Mouse (Mus musculus) kidney, embryonic 16.5 days (tissue): Measurements from ENCODE around the gene Trpm8. TPM values are rescaled to one million over a fixed set of nuclear protein-coding genes. Genes with fewer than 3 reads are reported as not detected.

Source experiments
- ATAC-seq: fragments of 200-750 bp; cut with Nextera tagmentation; 2 replicates; pipeline ENCODE4 v1.8.0; 2017; ENCODE audit warnings: moderate TSS enrichment; ENCODE audit not compliant: low FRiP score, low TSS enrichment
- H3K27ac ChIP-seq: fragments of 300-500 bp; sonication (generic); 2 replicates; pipeline ENCODE4 v1.5.1; 2014; ENCODE audit warnings: low read length
- H3K27me3 ChIP-seq: fragments of 300-500 bp; sonication (generic); 2 replicates; pipeline ENCODE4 v1.6.1; 2014; ENCODE audit warnings: low read length, control low read depth, mixed read lengths; ENCODE audit not compliant: insufficient read depth
- H3K36me3 ChIP-seq: fragments of 300-500 bp; sonication (generic); 2 replicates; pipeline ENCODE4 v1.6.1; 2014; ENCODE audit warnings: low read length, control low read depth, mixed read lengths; ENCODE audit not compliant: insufficient read depth
- H3K4me1 ChIP-seq: fragments of 300-500 bp; sonication (generic); 2 replicates; pipeline ENCODE4 v1.6.1; 2014; ENCODE audit warnings: low read length, control low read depth, mixed read lengths; ENCODE audit not compliant: insufficient read depth
- H3K4me2 ChIP-seq: fragments of 300-500 bp; sonication (generic); replicated peaks from 2 replicates; pipeline ENCODE4 v1.6.1; 2014; ENCODE audit warnings: low read depth, low read length
- H3K4me3 ChIP-seq: fragments of 300-500 bp; sonication (generic); 2 replicates; pipeline ENCODE4 v1.5.1; 2014; ENCODE audit warnings: mild to moderate bottlenecking, low read length
- H3K9ac ChIP-seq: fragments of 300-500 bp; sonication (generic); replicated peaks from 2 replicates; pipeline ENCODE4 v1.6.1; 2014; ENCODE audit warnings: low read length
- H3K9me3 ChIP-seq: fragments of 300-500 bp; sonication (generic); 2 replicates; pipeline ENCODE4 v1.6.1; 2016; ENCODE audit warnings: low read length, control low read depth
- WGBS: fragments of 180-500 bp; shearing (Covaris S2); extraction: QIAGEN DNeasy Blood & Tissue Kit; methylation state at CpG from one replicate; pipeline ENCODE4 v1.1.7; 2014; 5-methylcytosine and 5-hydroxymethylcytosine counted together
- polyA plus RNA-seq: library from polyadenylated mRNA; unstranded; fragments of >200 nt; fragmentation: Nextera tagmentation; extraction: Ambion mirVana; gene quantifications from 2 replicates; pipeline ENCODE4 v1.2.1, GENCODE M21; 2015

Trpm8 gene
- polyA plus RNA-seq, 1 experiment from 2014 or later: not detected

DNA sequence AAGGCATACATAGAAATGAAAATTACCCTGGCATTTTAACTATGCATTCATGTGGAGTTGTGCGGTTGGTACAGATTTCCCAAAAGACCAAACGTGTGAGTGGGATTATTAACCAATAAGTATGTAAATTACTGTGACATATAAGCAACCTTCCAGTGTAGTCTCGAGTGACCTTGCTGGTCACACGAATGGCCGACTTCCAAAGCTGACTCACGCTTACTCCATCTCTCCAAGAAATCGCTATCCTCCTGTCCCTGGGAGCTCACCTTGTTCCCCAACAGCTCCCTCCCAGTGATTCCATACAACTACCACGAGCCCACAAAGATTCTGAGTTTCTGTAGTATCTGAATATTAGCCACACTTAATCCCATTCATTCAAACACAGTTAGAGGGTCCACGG lies 62.0 kb downstream of the Trpm8 start:
- Histone ChIP-seq H3K9ac (no peak overlapping the region), H3K4me3 (no peak overlapping the region), H3K9me3 (no peaks in the 10 kb centered on the region), H3K36me3 (no peaks in the 10 kb centered on the region), H3K4me2 (no peak overlapping the region), H3K27me3 (no peaks in the 10 kb centered on the region), H3K4me1 (no peaks in the 10 kb centered on the region), H3K27ac (no peak overlapping the region)
- WGBS: 82% methylated on average over 9 of the region's 9 CpGs
- ATAC-seq: no peak

DNA sequence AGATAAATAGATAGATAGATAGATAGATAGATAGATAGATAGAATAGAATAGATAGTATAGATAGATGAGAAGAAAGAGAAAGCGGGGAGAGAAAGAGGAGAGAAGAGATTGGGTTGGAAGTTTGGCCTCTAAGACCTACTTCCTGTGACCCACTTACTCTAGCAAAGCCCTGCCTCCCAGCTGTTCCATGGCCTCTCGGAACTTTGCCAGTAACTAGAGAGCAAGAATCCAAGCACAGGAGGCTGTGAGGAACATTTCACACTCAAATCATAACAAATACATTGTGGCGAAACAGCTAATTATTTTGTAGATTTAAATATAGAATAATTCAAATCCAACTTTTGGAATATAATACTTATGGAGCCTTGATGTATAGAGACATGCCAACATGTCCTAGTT lies 65.2 kb downstream of the Trpm8 start:
- ATAC-seq: no peak
- no peaks in the 10 kb centered on the region for H3K36me3 ChIP-seq
- WGBS: 90% methylated on average over 3 of the region's 3 CpGs

DNA sequence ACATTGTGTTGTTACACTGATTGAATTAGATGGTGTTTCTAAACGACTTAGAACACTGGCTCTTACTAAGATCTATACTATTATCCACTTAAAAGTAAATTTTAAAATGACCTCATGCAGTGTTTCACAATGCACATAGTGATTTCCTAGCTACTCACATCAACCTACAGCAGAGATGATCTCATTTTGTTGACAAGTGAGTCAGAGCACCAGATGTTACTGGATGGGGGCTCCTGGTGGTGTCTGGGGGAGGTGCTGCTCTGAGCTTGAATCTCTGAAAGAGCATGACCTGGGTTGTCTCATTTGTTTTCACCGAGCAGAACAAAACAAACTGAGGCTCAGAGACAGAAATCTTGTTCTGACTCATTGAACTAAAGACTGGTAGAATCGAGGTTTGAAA lies 68.1 kb downstream of the Trpm8 start:
- Histone ChIP-seq H3K4me1 (no peaks in the 10 kb centered on the region), H3K9ac (no peak overlapping the region), H3K36me3 (no peaks in the 10 kb centered on the region), H3K4me3 (no peak overlapping the region), H3K27ac (no peak overlapping the region), H3K9me3 (no peaks in the 10 kb centered on the region), H3K4me2 (no peak overlapping the region), H3K27me3 (no peaks in the 10 kb centered on the region)
- no peak for ATAC-seq
- WGBS: 19% methylated on average over 3 of the region's 3 CpGs

More for the DNA sequence above, 65.2 kb downstream of the Trpm8 start:
- Histone ChIP-seq H3K4me2 (no peak overlapping the region), H3K4me1 (no peaks in the 10 kb centered on the region), H3K9me3 (no peaks in the 10 kb centered on the region), H3K27me3 (no peaks in the 10 kb centered on the region), H3K4me3 (no peak overlapping the region), H3K9ac (no peak overlapping the region), H3K27ac (no peak overlapping the region)

DNA sequence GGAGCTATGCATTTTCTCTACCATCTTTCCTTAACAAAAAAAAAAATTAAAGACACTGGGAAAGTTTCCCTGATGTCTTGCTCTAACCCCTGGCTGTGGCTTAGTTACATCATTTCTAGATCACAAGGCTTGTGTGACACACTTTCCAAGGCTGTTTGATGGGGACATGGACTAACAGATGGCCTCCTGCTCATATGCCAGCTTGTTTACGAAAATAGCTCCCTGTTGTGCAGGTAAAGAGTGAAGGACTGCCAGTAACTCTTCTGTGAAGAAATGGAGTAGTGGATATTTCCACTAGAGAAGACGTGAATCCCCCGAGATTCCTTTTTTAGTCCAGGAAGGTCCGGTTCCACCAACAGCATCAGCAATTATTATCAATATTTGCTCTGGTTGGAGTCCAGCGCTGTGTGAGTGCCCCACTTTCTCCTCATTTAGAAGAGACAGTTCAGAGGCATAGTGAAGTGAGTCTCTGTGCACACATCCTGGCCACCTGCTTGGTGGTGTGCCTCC lies 71.1 kb downstream of the Trpm8 start:
- H3K9ac ChIP-seq: no peak overlapping the region
- H3K27ac ChIP-seq: no peak overlapping the region
- no peaks in the 10 kb centered on the region for H3K36me3 ChIP-seq
- H3K27me3 ChIP-seq: no peaks in the 10 kb centered on the region
- no peak overlapping the region for H3K4me3 ChIP-seq
- H3K9me3 ChIP-seq: no peaks in the 10 kb centered on the region
- no peaks in the 10 kb centered on the region for H3K4me1 ChIP-seq
- no peak overlapping the region for H3K4me2 ChIP-seq
- WGBS: 92% methylated on average over 5 of the region's 5 CpGs
- no peak for ATAC-seq

DNA sequence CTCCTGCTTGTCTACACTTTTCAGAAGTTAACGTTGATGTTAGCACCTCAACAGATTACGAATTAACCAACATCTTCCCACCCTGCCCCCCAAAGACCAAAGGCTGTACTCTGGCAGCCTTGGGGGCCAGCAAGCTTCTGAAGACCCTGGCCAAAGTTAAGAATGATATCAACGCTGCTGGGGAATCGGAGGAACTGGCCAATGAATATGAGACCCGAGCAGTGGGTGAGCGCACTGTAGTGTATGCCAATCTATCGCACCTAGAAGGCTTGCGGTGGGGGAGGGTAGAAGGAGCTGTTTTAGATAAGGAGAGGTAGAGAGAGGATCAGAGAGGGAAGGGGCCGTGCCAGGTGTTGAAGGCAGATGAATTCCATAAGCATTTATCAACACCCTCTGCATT lies 73.3 kb downstream of the Trpm8 start:
- no peaks in the 10 kb centered on the region for H3K27me3 ChIP-seq
- no peak overlapping the region for H3K27ac ChIP-seq
- no peaks in the 10 kb centered on the region for H3K4me1 ChIP-seq
- no peaks in the 10 kb centered on the region for H3K36me3 ChIP-seq
- H3K9ac ChIP-seq: no peak overlapping the region
- H3K4me3 ChIP-seq: no peak overlapping the region
- no peaks in the 10 kb centered on the region for H3K9me3 ChIP-seq
- no peak overlapping the region for H3K4me2 ChIP-seq
- ATAC-seq: no peak
- WGBS: 90% methylated on average over 9 of the region's 9 CpGs

DNA sequence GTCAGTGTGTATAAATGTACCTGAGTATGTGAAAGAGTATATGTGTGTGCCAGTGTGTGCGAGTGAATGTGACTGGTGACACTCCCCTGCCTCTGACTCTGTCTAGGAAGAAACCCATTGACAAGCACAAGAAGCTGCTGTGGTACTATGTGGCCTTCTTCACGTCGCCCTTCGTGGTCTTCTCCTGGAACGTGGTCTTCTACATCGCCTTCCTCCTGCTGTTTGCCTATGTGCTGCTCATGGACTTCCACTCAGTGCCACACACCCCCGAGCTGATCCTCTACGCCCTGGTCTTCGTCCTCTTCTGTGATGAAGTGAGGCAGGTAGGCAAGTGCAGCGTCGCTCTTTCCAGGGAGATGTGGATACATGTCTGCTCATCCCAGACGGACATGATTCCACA lies 77.6 kb downstream of the Trpm8 start:
- WGBS: 89% methylated on average over 12 of the region's 12 CpGs
- Histone ChIP-seq H3K9me3 (no peaks in the 10 kb centered on the region), H3K9ac (no peak overlapping the region), H3K4me3 (no peak overlapping the region), H3K4me1 (peaks cover 5% of the 10 kb centered on the region; the same call in 1 of the 2 replicates), H3K27ac (no peak overlapping the region), H3K4me2 (no peak overlapping the region), H3K27me3 (no peaks in the 10 kb centered on the region), H3K36me3 (no peaks in the 10 kb centered on the region)
- no peak for ATAC-seq

GRCm38 (mm10) chr1:88355681-88356080 lies 78.2 kb downstream of the Trpm8 start:
- Histone ChIP-seq H3K4me3 (no peak overlapping the region), H3K27ac (no peak overlapping the region), H3K36me3 (no peaks in the 10 kb centered on the region), H3K9me3 (no peaks in the 10 kb centered on the region), H3K27me3 (no peaks in the 10 kb centered on the region), H3K9ac (no peak overlapping the region), H3K4me2 (no peak overlapping the region), H3K4me1 (peaks cover 5% of the 10 kb centered on the region; the same call in 1 of the 2 replicates)
- 83% methylated on average over 3 of the region's 3 CpGs for WGBS
- no peak for ATAC-seq

DNA sequence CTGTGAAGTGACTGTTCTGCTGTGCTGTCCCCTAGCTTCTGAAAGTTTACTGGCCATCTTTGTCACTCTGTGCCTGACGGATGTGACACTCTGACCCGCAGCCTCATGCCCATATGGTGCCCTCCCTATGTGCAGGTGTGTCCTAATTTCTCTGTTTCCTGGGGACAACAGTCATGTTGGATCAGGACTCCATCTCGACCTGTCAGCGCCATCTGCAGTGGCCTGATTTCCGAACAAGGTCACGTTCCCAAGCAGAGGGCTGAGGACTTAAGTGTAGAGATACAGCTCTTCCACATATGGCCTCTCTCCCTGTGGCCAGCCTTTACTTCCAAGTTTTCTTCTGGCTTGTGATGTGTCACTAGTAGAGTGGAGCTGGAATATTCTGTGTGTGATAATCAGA lies 79.2 kb downstream of the Trpm8 start:
- Histone ChIP-seq H3K4me3 (no peak overlapping the region), H3K27ac (no peak overlapping the region), H3K9me3 (no peaks in the 10 kb centered on the region), H3K27me3 (no peaks in the 10 kb centered on the region), H3K9ac (no peak overlapping the region), H3K4me2 (no peak overlapping the region), H3K36me3 (no peaks in the 10 kb centered on the region), H3K4me1 (peaks cover 5% of the 10 kb centered on the region; the same call in 1 of the 2 replicates)
- ATAC-seq: no peak
- WGBS: 90% methylated on average over 6 of the region's 6 CpGs

DNA sequence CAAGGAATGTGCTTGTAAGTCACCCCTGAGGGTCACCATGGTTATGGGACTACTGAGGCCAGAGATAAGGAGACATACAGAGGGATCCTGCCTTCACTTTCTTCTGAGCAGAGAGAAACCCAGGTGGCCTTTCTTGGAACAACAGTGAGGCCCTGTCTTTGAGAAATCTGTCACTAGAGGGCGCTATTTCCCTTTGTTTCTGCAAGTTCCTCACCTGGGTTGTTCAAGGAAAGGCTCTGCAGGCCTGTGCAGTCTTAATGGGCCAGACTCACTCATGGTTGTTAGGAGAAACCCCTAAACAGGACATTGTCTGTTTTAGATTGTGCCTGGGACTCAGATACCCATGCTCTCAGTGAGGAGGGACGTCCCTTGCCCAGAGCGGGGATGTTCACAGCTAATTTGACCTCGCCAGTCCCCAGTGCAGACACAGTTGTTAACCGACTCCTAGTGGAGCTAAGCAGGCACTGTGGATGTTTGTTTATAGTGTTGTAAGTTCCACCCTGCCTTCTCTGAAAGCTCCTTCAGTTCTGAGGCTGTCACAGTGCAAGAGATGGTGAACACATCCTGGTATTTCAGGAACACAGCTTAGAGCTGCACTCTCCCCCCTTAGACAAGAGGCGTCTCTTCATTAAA lies 80.1 kb downstream of the Trpm8 start:
- Histone ChIP-seq H3K4me3 (no peak overlapping the region), H3K4me1 (peaks cover 5% of the 10 kb centered on the region; the same call in 1 of the 2 replicates), H3K9me3 (no peaks in the 10 kb centered on the region), H3K27me3 (no peaks in the 10 kb centered on the region), H3K4me2 (no peak overlapping the region), H3K36me3 (no peaks in the 10 kb centered on the region), H3K27ac (no peak overlapping the region), H3K9ac (no peak overlapping the region)
- 53% methylated on average over 6 of the region's 6 CpGs for WGBS
- ATAC-seq: peak; percentile 65

DNA sequence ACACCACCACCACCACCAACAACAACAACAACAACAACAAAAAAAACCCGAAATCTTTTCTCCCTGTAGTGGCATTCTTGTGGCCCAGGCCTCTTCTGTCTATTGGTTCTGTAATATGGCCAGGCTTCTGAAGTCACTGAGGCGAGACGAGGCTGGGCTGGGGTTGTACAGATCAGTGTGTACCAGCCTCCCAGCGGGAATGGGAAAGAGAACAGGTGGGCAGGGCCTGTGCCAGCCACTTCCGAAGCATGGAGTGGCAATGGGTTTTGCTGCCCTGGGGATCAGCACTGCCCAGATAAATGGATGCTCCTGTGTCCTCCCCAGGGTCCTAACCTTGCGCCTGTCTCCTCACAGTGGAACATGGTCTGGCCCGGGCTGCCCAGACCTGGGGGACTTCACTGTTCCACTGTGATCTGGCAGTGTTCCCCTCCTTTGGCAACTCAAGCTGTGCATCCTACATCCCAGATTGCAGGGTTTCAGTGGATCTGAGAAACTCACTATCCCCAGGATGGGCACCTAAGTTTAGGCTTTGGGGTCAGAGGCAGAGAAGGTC lies 80.7 kb downstream of the Trpm8 start:
- Histone ChIP-seq H3K27ac (no peak overlapping the region), H3K4me3 (no peak overlapping the region), H3K27me3 (no peaks in the 10 kb centered on the region), H3K9ac (no peak overlapping the region), H3K36me3 (no peaks in the 10 kb centered on the region), H3K9me3 (no peaks in the 10 kb centered on the region), H3K4me2 (no peak overlapping the region), H3K4me1 (peaks cover 5% of the 10 kb centered on the region; the same call in 1 of the 2 replicates)
- ATAC-seq: peak; percentile 84; the same call in 1 of the 2 replicates
- 60% methylated on average over 7 of the region's 7 CpGs for WGBS
